Mouse (Mus musculus) heart, adult 11 months (tissue): ENCODE results near the gene Gm1113.

Experiments
- DNase-seq: peaks from one replicate; pipeline ENCODE4 v3.0.0; 2022

The Gm1113 gene

DNA sequence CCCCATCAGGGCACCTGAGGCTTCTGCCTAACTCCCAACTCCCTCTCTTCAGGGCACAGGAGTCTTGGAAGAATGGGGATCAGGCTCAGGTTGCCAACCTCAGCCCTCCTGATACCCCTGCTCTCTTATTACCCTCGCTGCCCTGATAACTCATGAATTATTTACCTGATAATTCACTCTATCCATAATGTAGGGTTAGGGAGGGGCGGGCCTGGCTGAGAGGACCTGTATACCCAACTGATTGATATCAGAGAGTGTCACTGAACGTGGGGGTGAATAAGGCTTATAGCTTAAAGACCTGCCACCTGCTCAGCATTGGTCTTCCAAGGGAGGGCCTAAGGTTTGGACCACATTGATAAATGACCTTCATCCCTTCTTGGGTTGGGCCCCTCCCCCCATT, at the start of gene Gm1113:
Gene Gm1113, minus strand, starts transcription at position 101 of the 400 bp plus-strand sequence.
- DNase-seq: peak; percentile 81

DNA sequence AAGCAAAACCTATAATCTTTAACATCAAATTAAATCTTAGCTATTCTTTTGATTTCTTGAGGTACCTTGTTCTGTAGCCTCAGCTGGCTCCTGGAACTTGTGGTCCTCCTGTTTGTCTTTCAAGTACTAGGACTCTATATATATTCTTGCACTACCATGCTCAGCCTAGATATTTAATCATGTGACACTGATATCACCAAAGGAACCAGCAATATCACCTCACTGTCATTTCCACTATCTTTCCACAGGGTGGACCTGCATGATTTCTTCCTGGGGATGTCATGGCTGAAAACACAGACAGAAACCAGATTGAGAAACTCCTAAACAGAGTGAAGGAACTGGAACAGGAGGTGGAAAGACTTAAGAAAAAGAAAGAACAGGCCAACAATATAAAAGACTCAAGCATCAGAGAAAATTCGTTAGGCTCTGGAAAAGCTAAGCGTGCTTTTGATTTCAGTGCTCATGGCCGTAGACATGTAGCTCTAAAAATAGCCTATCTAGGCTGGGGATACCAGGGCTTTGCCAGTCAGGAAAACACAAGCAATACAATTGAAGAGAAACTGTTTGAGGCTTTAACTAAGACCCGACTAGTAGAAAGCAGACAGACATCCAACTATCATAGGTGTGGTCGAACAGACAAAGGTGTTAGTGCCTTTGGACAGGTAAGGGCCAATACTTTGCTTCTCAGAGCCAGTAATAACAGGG, 46.6 kb upstream of the Gm1113 start:
- DNase-seq: peak; percentile 52

DNA sequence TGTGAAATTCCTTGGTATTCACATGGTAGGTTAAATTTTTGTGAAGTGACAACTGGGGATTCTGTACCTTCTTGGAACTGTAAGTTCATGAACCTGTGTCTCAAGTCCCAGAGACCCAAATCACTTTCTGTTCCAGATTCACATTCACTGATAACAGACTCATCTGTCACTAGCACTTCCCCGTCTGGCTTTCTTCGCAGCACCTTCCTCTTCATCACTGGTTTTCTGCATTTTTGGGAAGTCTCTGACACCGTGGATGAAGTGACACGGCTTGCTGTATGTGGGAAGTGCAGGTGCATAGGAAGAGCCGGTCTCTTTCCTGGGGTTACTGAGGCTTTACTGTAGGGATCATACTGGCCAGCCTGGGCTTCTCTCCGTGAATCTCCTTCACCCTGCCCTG, 43.5 kb upstream of the Gm1113 start:
- DNase-seq: peak; percentile 71

DNA sequence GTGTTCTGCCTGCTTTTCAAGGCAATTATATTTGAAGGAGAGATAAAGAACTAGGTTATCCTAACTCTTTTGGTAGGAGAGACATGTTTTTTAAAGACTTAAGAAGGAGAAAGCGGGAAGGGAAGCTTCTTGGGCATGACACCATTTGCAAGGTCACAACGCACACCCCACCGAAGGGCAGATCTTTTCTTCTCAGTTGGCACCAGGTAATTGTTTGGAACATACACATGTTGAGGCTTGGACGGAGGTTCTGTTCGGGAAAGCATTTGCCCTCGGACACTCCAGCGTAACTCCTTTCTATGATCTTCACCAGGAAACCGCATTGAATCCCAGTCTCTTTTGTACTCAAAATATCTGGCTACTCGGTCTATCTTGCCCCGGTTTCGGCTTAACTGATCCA, 43.0 kb upstream of the Gm1113 start:
- peak; percentile 58 for DNase-seq

DNA sequence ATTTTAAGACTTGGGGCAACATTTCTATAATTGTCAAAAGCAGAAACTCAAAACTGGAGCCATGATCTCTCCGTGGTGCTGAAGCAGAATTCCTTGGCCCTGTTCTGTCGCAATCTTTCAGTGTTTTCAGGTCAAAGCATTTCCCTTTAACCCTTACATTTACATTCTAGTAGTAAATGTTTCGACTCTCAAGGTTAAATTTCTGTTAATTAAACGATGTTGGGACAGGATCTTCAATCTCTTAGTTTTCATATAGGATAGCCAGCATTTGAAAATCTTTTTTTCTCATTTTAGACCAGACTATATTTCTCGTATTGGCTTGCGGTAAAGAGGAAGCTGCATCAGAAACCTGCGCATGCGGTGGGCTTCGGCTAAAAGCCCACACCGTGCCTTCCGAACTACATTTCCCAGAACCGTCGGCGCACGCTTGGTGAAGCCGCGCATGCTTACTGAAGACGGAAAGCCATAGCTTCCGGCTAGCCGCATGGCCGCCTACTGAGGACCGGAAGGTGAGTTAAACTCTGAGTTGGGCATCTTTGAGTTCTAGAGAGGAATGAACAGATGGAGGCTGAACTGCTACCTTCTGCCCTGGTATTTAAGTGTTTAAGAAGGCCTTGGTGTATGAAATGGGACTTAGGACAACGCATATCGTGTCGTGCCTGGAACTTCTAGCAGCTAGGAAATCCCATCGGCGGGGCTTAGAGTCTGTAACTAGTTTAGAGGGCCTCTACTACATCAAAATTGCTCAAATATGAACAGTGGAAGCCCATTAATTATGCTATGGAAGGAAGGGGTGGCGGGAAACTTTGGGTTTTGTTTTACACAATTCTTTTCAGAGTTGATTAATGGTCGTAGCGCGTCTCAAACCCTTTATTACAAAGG, 41.2 kb upstream of the Gm1113 start:
- peak; percentile 97 for DNase-seq

DNA sequence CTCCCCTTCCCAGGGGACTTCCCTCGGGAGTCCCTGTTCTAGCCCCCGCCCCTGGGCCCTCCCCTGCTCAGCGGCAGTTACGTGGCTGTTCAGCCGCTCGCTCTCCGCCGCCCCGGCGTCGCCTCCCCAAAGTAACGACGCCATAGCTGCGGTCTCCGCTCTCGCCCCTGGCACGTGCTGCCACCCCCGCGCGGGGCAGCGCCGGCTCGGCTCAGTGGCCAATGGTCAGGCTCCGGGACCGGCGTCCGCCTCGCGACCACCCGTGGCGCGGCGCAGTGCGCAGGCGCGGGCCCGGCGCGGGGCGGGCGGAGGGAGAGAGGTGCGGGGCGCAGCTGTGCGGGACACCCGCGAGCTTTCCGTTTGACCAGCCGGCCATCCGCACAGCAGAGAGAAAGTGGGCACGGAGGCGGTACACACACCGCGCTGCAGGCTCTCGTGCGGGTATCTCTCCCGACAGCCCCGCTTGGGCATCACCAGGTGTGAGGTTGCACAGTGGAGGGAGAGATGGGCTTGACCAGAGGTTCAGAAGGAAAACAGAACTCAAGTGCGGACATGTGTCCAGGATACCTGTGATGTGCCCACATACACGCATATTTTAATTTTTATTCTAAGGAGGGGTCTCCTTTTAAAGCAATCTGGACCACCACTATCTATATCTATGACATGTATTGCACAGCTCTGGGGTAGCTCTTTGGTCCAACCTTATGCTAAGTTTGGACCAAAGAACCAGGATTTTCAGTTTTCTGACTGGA, 40.4 kb upstream of the Gm1113 start, which contains the start of the genes Ddx25 and Pus3:
Gene Ddx25, minus strand, starts transcription at position 272 of the 752 bp plus-strand sequence.
Gene Pus3, plus strand, starts transcription at position 339 of the 752 bp plus-strand sequence.
- no peak for DNase-seq

DNA sequence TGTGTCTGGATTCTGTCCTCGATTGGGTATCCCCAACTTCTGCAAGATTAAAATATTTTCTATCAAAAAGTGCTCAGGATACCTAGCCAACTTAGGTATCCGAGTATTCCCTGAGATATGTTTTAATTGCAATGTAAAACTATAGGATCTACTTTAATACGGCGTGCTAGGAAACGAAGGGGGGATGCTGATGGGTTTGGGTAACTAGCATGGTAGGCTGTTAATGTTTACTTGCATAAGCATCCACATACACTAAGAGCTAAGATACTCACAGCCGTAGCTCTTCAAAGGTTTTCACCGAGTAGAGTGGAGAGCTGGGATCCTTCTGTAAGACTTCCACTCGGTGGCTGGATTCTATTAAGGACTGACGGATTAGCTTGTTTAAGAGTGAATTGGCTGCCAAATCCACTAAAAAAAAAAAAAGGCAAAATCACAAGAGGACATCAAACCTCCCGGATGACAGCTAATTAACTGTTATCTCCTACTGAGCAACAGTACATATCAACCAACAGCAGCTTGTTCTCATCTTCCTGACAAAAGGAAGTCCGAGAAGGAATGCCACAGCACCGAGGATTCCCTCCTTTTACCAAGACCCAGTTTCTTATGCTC, 38.5 kb upstream of the Gm1113 start:
- DNase-seq: peak; percentile 54

DNA sequence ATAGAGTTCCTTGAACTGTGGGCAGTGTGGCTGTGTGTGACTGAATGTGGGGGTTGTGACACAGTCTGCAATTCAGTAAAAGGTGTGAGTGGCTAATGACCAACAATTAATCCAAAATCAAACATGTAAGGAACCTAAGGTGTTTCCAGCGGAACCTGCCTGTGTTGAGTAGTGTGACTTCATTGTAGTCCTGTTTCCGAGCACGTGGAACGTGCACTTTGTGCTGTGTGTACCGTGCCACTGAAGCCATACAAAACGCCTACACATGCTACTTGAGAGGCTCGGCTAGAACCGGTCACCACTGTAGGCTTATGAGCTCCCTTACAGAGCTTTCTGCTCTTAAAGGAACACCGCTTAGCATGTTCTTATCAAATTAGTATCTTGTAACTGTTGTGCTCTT, 30.4 kb upstream of the Gm1113 start:
- DNase-seq: peak; percentile 55

DNA sequence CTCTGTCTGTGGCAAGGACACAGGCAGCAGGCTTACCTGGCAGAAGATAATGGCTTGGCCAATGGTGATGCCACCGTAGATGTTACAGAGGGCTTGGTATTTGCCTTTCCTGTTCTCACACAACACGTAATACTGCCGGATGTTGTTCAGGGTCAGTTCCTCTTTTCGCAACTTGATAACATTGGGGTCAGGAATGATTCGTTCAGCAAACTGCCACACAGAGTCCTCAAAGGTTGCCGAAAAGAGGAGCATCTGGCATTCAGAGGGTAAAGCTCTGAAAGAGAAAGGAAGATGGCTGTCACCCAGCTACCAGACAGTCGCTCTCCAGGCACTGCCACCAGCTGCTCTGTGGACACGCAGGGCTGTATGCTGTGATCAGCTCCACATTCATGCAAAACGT, 28.7 kb upstream of the Gm1113 start:
- DNase-seq: peak; percentile 89

DNA sequence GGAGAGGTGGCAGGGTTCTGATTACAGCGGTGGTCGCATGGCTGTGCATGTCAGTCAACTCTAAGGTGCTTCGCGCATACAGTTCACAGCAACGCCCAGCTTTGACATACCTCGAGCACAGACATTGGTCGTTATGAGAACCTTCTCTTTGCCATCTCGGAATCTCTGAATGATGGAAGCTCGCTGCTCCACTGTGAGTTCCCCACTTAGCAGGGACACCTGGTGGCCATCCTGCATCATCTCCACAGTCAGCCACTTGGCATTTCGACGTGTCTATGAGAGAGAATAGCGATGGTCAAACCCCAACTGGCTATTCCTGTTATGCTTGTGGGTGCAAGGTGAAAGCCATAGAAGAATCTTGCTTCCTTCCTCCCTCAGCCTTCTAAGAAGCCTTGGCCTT, 27.6 kb upstream of the Gm1113 start:
- DNase-seq: peak; percentile 24

DNA sequence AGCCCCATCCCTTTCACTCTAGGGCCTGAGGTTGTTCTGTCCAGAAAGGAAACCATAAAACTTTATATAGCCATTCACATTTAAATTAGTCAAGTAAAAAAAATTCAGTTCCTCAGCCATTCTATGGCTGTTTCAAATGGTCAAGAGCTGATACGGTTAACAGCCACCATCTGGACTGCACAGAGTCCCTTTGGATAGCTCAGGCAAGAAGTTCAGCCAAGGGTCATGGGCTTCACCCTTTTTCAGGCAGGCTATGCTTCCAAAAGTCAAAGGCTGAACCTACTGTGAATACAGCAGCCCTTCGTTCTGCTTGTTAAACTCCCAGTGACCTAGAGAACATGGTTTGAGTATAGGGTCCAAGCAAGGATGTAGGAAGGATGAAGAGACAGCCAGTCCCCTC, 26.6 kb upstream of the Gm1113 start:
- peak; percentile 94 for DNase-seq

DNA sequence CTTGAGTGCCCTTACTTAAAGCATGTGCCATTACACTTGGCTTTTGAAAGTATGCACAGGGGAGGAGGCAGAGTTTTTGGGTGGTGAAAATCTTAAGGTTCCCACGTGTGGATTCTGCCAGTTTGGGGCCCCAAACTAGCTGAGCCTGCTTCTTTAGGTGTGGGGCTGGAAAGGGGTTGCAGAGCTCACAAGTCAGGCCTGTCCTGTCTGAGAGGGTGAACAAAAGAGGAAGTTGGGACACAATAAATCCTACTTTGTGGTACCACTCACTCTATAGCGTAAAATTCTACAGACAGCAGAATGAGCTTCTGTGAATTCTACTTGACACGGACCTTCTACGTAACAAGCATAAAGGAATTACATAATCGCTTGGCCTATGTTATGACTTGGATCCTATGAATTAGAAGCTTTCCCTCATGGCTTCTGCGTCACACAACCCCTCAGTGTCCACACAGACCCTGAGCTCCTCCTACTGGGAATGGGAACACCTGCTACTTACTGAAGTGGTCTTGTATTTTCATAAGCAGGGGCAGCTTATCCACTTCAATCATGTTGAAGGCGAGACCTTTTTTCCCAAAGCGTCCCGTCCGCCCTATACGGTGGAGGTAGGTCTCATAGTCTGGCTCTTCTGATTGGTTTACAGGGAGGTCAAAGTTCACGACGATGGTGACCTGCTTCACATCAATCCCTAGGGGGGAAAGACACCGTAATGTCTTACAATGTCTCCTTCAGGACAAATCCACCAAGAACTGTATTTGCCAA, 25.2 kb upstream of the Gm1113 start:
- peak; percentile 86 for DNase-seq

DNA sequence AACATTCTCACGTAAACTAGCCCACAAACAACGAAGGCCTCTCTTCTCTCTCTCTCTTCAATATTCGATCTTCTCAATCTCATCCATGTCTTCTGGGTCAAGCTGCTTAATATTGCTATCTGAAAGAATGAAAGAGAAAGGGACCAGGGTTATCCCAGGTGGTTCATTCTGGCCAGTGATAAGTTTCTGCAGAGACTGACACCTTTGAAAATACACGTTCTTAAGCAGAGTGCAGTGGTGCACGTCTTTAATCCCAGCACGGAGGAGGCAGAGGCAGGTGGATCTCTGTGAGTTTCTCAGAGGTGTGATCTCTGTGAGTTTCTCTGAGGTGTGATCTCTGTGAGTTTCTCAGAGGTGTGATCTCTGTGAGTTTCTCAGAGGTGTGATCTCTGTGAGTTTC, 23.9 kb upstream of the Gm1113 start:
- peak; percentile 67 for DNase-seq

DNA sequence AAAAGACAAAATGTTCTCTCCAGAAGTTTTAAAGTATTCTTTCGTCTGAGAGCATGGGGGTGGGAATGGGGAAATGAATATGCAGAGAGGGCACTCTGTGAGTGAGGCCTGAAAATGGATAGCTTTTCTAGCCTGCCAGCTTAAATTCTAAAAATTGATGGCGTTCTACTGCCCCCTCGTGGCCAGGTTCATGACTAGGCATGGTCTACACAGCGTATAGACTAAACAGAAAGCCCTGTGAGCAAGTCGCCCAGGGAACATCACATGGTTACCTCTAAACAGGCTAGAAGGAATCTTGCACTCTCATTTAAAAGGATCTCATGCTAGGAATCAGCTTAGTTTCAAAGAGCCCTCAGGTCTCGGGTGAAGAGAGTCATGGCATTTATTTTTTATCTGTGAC, 23.4 kb upstream of the Gm1113 start:
- DNase-seq: peak; percentile 85

DNA sequence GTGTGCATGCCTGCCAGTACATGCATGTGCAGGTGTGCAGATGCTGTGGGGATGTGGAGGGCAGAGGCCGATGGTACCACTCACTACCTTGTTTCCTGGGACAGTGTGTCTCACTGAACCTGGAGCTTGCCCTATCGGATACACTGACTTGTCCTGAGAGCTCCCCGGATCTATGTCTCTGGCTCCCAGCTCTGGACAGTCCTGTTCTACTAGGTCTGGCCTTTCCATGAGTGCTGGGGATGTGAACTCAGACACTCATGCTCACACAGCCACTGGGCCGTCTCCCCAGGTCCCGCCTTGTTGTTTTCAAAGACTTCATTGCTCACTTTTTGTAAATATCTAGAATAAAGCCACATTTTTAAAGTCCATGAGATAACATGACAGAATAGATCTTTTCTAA, 23.0 kb upstream of the Gm1113 start:
- peak; percentile 43 for DNase-seq

DNA sequence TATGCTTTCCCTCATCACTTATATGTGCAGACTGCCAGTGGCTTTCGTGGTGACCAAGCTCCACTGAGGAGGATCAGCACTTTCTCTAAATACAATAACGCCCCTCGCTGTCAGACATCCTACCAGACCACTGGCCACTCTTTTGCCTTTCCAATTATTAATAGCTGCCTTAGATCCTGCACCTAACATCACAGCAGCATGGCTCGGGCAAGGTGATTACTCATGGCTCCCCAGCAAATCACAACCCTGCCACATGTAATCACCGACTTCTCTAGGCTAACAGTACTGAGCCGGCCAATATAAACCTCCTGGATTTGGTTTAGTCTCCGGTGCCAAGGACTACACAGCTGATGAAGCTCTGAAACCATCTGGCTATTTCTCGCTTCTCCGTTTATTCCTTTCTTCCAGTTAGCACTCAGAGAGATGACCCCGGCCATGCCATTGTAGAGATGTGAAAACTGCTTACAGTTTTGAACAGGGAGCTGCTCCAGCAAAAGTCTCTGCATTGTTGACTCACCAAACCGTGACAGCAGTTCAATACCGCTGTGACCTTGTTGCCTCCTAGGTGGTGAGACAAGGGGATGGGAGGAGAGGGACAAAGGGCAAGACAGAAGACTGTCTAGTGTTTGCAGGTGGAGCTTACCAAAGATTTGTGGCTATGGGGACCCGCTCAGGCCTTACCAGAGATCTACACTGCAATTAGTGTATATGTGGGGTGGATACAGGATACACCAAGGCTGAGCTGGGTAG, 21.1 kb upstream of the Gm1113 start:
- peak; percentile 90 for DNase-seq

DNA sequence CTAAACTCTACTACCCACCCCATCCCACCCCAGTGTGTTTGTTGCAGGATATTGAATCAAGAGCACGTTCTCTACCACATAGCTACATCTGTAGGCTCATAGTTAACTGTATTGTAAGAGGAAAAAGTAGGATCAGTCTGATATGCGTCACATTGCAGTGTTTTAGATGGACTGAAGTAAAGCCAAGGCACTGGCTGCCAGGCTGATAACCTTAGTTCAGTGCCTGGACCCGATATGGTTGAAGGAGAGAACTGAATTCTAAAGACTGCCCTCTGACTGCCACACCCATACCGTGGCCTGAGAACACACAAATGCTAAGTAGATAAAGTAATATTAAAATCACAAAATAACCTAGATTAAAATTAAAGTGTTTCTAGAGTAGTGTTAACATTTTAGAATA, 17.8 kb upstream of the Gm1113 start:
- peak; percentile 55 for DNase-seq

DNA sequence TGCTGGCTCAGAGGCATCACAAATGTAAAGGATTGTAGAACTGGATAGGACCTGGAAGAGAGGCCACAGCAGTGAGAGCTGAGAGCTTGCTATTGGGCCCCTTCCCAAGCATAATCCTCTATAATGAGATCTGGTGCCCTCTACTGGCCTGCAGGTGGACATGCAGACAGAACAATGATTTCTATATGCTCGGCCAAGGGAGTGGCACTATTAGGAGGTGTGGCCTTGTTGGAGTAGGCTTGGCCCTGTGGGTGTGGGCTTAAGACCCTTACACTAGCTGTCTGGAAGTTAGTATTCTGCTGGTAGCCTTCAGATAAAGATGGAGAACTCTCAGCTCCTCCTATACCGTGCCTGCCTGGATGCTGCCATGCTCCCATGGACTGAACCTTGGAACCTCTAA, 17.0 kb upstream of the Gm1113 start:
- DNase-seq: no peak

DNA sequence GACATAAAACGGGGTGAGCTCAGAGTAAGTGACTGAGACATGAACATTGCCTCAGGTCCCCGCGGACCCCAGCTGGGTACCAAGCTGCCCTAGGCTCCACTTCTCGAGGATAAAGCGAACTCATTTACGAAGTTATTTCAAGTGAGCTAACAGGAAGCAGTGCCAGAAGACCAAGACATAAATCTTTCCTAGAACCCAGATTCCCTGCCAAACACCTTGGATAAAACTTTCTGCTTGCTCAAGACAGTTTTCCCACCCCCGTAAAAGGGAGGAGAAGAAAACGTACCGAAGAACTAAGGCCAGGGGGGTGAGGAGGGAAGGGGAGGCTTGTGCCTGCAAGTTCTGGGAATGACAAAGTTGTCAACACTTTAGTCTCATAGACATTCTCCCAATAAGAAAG, 15.2 kb upstream of the Gm1113 start:
- DNase-seq: no peak

DNA sequence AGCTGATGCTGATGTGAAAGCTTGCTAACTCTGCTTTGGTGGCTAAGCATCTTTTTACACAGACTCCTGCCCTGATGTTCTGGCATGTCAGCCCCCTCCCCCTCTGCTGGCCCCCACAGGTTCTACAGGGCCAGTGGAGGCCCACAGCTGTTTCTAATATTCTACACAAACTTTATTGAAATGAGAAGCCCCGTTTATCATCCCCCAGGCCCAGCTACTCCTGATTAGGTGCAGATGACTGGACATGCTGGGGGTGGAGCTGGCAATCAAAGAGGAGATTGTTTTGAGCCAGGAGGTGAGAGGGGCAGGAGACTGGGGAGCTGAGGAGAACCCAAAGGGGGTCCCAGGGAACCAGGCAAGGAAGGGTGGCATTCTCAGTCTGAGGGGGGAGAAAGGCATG, 11.7 kb upstream of the Gm1113 start:
- DNase-seq: no peak

DNA sequence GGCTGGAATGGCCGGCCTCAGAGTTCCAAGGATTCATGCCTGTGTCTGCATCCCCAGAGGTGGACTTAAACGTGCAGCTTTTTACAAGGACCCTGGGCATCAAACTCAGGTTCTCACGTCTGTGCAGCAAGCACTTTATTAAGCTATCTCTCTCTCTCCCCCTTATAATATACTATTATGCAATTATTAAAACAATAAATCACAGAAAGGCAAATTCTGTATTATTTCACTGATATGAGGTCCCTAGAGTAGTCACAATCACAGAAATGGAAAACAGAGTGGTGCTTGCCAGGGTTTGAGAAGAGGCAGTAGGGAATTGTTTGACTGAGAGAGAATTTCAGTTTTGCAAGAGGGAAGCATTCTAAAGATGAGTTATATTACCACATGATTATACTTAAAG, 11.1 kb upstream of the Gm1113 start:
- DNase-seq: no peak
